Mouse (Mus musculus) limb, embryonic 13.5 days (tissue): ENCODE results near the gene Dapk1. TPM values are rescaled to one million over a fixed set of nuclear protein-coding genes. Genes with fewer than 3 reads are reported as not detected.

Source experiments
- ATAC-seq: fragments of 200-750 bp; cut with Nextera tagmentation; 2 replicates; pipeline ENCODE4 v1.8.0; 2017; ENCODE audit warnings: low read depth, moderate number of reproducible peaks, moderate TSS enrichment; ENCODE audit not compliant: low FRiP score
- H3K27ac ChIP-seq: fragments of 300-500 bp; sonication (generic); 2 replicates; pipeline ENCODE4 v1.5.1; 2015; ENCODE audit warnings: inconsistent platforms, mild to moderate bottlenecking, moderate library complexity
- H3K27me3 ChIP-seq: fragments of 300-500 bp; sonication (generic); 2 replicates; pipeline ENCODE4 v1.6.1; 2015; ENCODE audit warnings: mild to moderate bottlenecking, inconsistent platforms
- H3K36me3 ChIP-seq: fragments of 300-500 bp; sonication (generic); 2 replicates; pipeline ENCODE4 v1.6.1; 2015; ENCODE audit warnings: inconsistent platforms, mild to moderate bottlenecking, moderate library complexity
- H3K4me1 ChIP-seq: fragments of 300-500 bp; sonication (generic); 2 replicates; pipeline ENCODE4 v1.6.1; 2015; ENCODE audit warnings: inconsistent platforms
- H3K4me2 ChIP-seq: fragments of 300-500 bp; sonication (generic); replicated peaks from 2 replicates; pipeline ENCODE4 v1.6.1; 2015; ENCODE audit warnings: inconsistent platforms, mild to moderate bottlenecking, moderate library complexity
- H3K4me3 ChIP-seq: fragments of 300-500 bp; sonication (generic); 2 replicates; pipeline ENCODE4 v1.5.1; 2015; ENCODE audit warnings: moderate library complexity, mild to moderate bottlenecking, inconsistent platforms
- H3K9ac ChIP-seq: fragments of 300-500 bp; sonication (generic); 2 replicates; pipeline ENCODE4 v1.6.1; 2015; ENCODE audit warnings: mild to moderate bottlenecking, inconsistent platforms
- H3K9me3 ChIP-seq: fragments of 300-500 bp; sonication (generic); 2 replicates; pipeline ENCODE4 v1.6.1; 2016; ENCODE audit warnings: inconsistent platforms
- WGBS: fragments of 180-500 bp; shearing (Covaris S2); methylation state at CpG from one replicate; pipeline ENCODE4 v1.1.7; 2015; 5-methylcytosine and 5-hydroxymethylcytosine counted together
- polyA plus RNA-seq: library from polyadenylated mRNA; unstranded; fragments of >200 nt; fragmentation: Nextera tagmentation; extraction: Ambion mirVana; gene quantifications from 2 replicates; pipeline ENCODE4 v1.2.1, GENCODE M21; 2015

Gene Dapk1
- polyA plus RNA-seq, 1 experiment from 2014 or later, result 23.0 TPM

DNA sequence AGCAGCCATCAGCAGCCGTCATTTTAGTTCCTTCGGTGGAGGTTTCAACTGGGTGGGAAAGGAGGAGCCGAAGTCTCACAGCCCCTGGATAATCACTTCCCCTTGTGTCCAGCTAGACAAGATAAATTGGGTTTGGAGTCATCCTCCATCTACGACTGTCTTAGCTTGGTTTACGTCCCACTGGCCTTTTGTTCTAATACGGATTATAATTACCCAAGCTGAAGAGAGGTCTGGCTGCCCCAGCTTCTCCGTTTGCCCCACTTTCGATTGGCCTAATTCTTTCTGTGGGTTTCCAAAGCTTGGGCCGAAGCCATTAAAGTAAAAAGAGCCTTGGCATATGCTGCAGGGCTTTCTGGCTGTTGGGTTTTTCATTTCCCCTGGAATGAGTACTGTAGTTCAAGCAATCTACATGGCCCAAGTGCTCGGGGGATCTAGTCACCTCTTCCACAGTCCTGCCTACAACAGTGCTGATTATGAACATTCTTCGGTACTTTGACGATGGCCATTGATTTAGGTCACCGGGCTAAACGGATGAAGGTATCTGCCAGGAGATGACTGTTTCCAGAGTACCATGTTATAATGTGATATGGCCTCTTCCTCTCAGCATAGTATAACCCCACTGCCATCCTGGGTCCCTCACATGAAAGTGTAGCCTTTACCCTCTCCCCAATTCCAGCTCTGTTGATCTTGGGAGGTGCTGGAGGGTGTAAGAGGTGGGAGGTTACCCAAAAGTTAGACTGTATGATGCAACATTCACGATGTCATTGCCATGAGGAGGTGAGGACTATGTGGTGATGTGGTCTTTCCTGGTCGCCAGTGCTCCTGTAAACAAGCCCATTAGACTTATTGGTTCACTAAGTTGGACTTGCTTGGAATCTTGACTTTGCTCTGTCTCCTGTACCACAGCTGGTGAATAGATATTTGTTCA is 106.1 kb downstream of the Dapk1 start:
- H3K9ac ChIP-seq, result no peak overlapping the region
- WGBS, result 77% methylated on average over 16 of the region's 16 CpGs
- no peak for ATAC-seq

DNA sequence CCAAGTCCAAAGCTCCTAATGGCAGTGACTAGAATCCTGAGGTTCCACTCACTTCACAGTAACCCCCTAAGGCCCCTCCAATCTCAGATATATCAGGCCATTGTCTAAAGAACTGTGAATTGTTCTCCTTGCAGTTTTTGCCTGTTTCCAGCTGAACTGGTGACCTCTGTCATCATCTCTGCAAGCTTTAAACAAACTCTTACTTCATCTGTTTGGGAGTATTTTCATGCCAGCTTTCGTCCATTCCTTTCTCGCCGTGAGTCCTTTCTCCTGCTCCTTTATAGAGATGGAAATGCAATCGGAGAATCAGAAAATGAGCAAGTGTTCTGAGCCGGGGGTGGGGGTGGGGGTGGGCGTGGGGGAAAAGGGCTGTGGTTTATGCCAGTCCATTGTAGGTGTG is 107.4 kb downstream of the Dapk1 start:
- Histone ChIP-seq H3K4me1 (peaks cover 53% of the 10 kb centered on the region), H3K27ac (peak overlapping the region; percentile 33; the same call in 1 of the 2 replicates), H3K36me3 (no peaks in the 10 kb centered on the region), H3K9ac (no peak overlapping the region), H3K4me3 (no peak overlapping the region), H3K9me3 (no peaks in the 10 kb centered on the region), H3K4me2 (no peak overlapping the region), H3K27me3 (no peaks in the 10 kb centered on the region)
- no peak for ATAC-seq
- WGBS, result 86% methylated on average over 6 of the region's 6 CpGs

More for the DNA sequence above, 106.1 kb downstream of the Dapk1 start:
- H3K9me3 ChIP-seq, result no peaks in the 10 kb centered on the region
- H3K4me3 ChIP-seq, result no peak overlapping the region
- H3K27me3 ChIP-seq, result no peaks in the 10 kb centered on the region
- peaks cover 52% of the 10 kb centered on the region for H3K4me1 ChIP-seq
- no peaks in the 10 kb centered on the region for H3K36me3 ChIP-seq
- no peak overlapping the region for H3K27ac ChIP-seq
- no peak overlapping the region for H3K4me2 ChIP-seq

DNA sequence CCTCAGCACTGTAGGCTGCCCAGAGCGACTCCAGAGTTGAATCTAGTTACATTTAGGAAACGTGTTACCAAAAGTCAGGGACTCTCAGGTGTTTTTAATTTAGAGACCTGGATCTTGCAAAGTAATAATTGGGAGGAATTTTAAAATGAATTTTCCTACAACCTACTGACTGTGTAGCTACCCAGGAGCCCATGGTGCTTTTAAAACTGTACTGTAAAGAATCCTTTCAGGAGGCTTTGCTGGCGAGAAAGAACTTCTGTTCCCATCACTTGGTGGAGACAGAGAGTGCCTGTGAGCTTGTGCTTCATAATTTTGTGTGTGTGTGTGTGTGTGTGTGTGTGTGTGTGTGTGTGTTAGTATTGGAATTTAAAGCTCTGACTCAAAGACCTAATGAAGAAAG is 109.2 kb downstream of the Dapk1 start:
- no peaks in the 10 kb centered on the region for H3K27me3 ChIP-seq
- no peaks in the 10 kb centered on the region for H3K9me3 ChIP-seq
- 26% methylated on average over 3 of the region's 3 CpGs for WGBS
- no peaks in the 10 kb centered on the region for H3K36me3 ChIP-seq
- peak; percentile 79; the same call in 1 of the 2 replicates for ATAC-seq
- H3K4me2 ChIP-seq, result no peak overlapping the region
- no peak overlapping the region for H3K9ac ChIP-seq
- no peak overlapping the region for H3K4me3 ChIP-seq
- peaks cover 53% of the 10 kb centered on the region for H3K4me1 ChIP-seq
- peak overlapping the region; percentile 89 for H3K27ac ChIP-seq

DNA sequence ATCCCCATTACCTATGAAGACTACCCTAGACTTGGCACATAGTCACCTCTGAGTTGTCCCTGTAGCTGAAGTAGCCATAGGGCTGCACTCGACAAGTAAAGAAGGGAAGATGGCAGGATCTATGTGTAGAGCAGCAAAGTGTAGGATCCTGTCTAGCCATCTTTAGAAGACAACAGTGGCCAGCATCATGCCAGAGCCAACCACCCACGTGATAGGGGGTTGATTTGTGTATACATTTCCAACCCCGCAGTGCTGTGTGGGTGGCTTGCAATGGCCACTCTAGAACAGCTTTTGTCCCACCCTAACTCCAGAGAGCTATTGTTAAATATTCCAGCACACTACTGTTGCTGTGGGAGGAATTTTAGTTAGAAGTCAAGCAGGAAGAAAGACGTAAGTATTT is 111.8 kb downstream of the Dapk1 start:
- H3K36me3 ChIP-seq, result peaks cover 17% of the 10 kb centered on the region
- H3K9me3 ChIP-seq, result no peaks in the 10 kb centered on the region
- H3K4me1 ChIP-seq, result peaks cover 40% of the 10 kb centered on the region
- ATAC-seq, result no peak
- H3K4me2 ChIP-seq, result no peak overlapping the region
- no peak overlapping the region for H3K27ac ChIP-seq
- no peaks in the 10 kb centered on the region for H3K27me3 ChIP-seq
- no peak overlapping the region for H3K9ac ChIP-seq
- 86% methylated on average over 4 of the region's 4 CpGs for WGBS
- H3K4me3 ChIP-seq, result no peak overlapping the region

DNA sequence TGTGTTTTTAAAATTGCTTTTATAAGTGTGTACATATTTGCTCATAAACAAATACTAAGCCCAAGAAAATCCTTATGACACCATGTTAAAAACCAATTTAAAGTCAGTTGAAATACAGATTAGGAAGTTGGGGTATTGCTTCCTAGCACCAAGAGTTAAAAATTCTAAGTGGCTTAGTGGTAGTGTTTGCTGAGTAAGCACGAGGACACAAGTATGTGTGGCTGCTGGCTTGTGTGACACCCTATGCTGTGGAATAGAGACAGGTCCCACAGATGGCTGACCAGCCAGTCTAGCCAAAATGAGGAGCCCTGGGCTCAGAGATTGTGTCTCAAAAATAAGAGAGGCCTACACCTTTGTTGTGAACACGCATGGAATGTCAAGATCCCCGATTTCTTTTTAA is 114.4 kb downstream of the Dapk1 start:
- Histone ChIP-seq H3K36me3 (peaks cover 36% of the 10 kb centered on the region), H3K9ac (no peak overlapping the region), H3K27me3 (no peaks in the 10 kb centered on the region), H3K4me2 (no peak overlapping the region), H3K9me3 (no peaks in the 10 kb centered on the region), H3K4me3 (no peak overlapping the region), H3K4me1 (peaks cover 18% of the 10 kb centered on the region), H3K27ac (no peak overlapping the region)
- ATAC-seq, result no peak
- 78% methylated on average over 3 of the region's 3 CpGs for WGBS

DNA sequence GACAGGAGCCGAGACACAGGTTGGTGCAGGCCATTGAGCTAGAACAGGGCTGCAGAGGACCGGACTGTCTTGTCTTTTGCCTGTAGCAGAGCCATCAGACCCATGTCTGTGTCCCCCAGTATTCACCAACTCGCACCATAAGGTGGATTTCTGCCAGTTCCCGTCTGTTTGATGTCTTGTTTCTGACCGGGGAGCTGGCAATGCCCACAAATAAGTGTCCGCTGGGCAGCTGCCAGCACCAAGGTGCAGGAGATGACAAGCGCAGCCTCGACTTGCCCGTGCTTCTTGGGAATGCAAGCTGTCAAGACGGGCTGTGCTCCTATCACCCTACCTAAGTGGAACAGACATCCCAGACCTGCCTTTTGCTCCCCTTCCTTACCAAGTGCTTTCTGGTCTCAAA is 115.7 kb downstream of the Dapk1 start:
- no peaks in the 10 kb centered on the region for H3K9me3 ChIP-seq
- WGBS, result 86% methylated on average over 10 of the region's 10 CpGs

DNA sequence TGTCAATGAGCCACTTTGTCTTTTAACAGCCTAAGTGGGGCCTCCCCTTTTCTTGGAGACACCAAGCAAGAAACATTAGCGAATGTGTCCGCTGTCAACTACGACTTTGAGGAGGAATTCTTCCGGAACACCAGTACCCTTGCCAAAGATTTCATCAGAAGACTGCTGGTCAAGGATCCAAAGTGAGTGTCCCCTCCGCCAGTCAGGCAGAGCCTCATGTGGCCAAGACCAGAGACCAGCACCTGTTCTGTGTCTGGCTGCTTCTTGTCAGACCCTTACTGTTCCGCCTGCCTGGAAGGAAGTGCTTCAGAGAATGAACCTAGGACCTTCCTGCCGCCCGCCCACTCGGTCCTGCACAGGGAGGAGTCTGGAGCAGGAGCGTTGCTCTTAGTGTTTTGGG is 117.8 kb downstream of the Dapk1 start:
- no peaks in the 10 kb centered on the region for H3K27me3 ChIP-seq
- no peak overlapping the region for H3K9ac ChIP-seq
- no peak for ATAC-seq
- peaks cover 59% of the 10 kb centered on the region for H3K36me3 ChIP-seq
- H3K9me3 ChIP-seq, result no peaks in the 10 kb centered on the region
- 87% methylated on average over 10 of the region's 10 CpGs for WGBS
- H3K4me1 ChIP-seq, result no peaks in the 10 kb centered on the region
- H3K4me3 ChIP-seq, result no peak overlapping the region
- no peak overlapping the region for H3K4me2 ChIP-seq
- H3K27ac ChIP-seq, result no peak overlapping the region

More for the DNA sequence above, 115.7 kb downstream of the Dapk1 start:
- Histone ChIP-seq H3K36me3 (peaks cover 45% of the 10 kb centered on the region), H3K27ac (no peak overlapping the region), H3K4me3 (no peak overlapping the region), H3K4me2 (no peak overlapping the region), H3K27me3 (no peaks in the 10 kb centered on the region), H3K4me1 (peaks cover 4% of the 10 kb centered on the region), H3K9ac (no peak overlapping the region)
- ATAC-seq, result no peak

DNA sequence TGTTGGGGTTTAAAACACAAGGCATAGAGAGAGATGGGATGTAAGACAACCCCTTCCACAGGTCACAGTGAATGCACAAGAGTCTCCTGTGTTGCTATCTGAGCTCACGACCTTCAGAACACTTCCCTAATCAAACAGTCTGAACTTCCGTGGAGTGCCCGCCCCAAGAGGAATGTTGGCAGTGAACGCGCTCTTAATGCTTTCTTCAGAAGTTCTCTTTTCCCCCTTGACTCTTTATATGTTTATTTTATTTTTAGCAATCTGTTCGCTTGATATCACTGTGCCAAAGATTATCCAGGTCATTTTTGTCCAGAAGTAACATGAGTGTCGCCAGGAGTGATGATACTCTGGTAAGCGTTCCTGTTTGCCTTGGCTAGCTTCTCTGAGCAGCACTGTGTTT is 121.0 kb downstream of the Dapk1 start:
- Histone ChIP-seq H3K9me3 (no peaks in the 10 kb centered on the region), H3K27ac (no peak overlapping the region), H3K4me2 (no peak overlapping the region), H3K27me3 (no peaks in the 10 kb centered on the region), H3K36me3 (peaks cover 73% of the 10 kb centered on the region), H3K4me1 (no peaks in the 10 kb centered on the region), H3K9ac (no peak overlapping the region), H3K4me3 (no peak overlapping the region)
- ATAC-seq, result no peak
- 88% methylated on average over 8 of the region's 8 CpGs for WGBS

DNA sequence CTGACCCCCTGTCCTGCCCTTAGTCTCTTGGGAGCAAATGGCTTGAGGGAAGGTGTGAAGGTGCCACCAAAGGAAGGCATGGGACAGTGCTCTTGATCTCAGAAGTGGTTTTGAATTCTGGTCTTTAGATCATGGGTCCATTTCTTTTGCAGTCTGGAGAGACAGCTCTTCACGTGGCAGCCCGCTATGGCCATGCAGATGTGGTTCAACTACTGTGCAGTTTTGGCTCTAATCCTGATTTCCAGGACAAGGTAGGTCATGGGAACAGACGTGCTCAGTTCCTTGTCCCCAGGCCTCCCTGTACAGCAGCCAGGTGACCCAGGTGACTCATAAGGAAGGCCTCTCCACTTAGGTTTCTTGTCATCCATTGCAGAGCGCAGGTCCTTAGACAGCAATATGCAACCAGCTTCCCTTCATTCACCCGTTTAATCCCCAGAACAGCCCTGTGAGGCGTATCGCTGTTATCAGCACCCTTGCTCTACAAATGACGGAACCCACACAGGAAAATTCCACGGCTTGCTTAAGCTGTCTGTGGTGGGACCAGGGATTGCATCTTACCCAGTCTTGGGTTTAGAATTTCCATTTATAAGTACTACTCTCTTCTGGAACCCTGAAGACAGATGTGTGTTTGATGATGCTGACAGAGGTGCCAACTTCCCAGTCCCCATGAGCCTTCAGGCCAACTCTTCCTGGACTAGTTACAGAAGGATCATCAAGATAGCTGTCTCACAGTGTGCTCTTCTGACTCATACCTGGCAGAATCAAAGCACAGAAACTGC is 126.7 kb downstream of the Dapk1 start:
- ATAC-seq, result no peak
- 89% methylated on average over 9 of the region's 9 CpGs for WGBS
- Histone ChIP-seq H3K27me3 (no peaks in the 10 kb centered on the region), H3K27ac (no peak overlapping the region), H3K9me3 (no peaks in the 10 kb centered on the region), H3K4me2 (no peak overlapping the region), H3K4me3 (no peak overlapping the region), H3K9ac (no peak overlapping the region), H3K4me1 (no peaks in the 10 kb centered on the region), H3K36me3 (peaks cover 80% of the 10 kb centered on the region)

DNA sequence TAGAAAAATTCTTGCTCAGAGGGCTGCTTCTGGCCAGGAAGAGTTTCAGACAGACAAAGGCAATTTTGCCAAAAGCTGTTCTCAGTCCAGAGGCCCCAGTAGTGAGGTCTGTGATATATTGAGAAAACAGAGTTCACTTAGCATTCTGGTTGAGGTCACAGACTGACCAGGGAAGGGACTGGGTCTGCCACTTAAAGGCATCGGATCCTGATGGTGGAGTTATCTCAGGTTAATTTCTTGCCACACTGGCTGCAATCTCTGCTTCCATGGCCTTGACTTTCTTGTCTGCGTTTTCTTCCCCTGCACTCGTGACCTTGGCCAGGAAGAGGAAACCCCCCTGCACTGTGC is 127.3 kb downstream of the Dapk1 start:
- no peak overlapping the region for H3K4me3 ChIP-seq
- H3K27me3 ChIP-seq, result no peaks in the 10 kb centered on the region
- 87% methylated on average over 3 of the region's 3 CpGs for WGBS
- no peak for ATAC-seq
- H3K9ac ChIP-seq, result no peak overlapping the region
- H3K4me1 ChIP-seq, result no peaks in the 10 kb centered on the region
- no peak overlapping the region for H3K4me2 ChIP-seq
- peaks cover 77% of the 10 kb centered on the region for H3K36me3 ChIP-seq
- H3K27ac ChIP-seq, result no peak overlapping the region
- no peaks in the 10 kb centered on the region for H3K9me3 ChIP-seq

DNA sequence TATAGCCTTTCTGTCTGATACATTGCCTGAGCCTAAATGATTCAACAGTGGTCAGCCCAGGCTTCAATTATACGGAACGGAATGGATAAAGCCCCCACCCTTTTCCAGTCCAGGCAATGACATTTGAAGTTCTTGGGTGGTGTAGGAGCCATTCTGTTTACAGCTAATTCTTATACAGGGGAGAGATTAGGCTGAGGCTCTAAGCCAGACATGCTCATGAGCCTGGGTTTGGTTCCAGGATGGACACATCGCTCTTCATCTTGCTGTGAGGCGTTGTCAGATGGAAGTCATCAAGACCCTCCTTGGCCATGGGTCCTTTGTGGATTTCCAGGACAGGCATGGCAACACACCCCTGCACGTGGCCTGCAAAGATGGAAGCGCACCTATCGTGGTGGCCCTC is 128.8 kb downstream of the Dapk1 start:
- Histone ChIP-seq H3K4me3 (no peak overlapping the region), H3K27ac (no peak overlapping the region), H3K4me2 (no peak overlapping the region), H3K4me1 (no peaks in the 10 kb centered on the region), H3K27me3 (no peaks in the 10 kb centered on the region), H3K36me3 (peaks cover 74% of the 10 kb centered on the region), H3K9ac (no peak overlapping the region), H3K9me3 (no peaks in the 10 kb centered on the region)
- no peak for ATAC-seq
- 96% methylated on average over 7 of the region's 7 CpGs for WGBS

DNA sequence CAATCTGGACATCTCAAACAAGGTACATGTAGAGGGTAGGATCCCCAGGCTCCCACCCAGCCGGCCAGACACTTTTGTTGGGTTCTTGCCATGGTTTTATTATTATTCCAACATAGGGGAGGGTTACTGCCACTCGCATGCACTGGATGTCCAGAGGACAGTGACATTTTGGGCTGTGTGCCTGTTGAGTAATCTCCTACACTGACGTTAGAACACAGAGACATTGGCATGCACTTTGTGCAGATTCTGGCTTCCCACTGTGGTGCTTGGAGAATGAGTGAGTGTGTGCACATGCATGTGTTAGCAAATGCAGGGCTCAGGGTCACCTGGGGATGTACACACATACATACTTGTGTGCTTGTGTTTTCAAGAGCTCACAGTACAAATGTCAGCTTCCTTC is 129.3 kb downstream of the Dapk1 start:
- H3K27ac ChIP-seq, result no peak overlapping the region
- no peak overlapping the region for H3K9ac ChIP-seq
- 81% methylated on average over 3 of the region's 3 CpGs for WGBS
- no peaks in the 10 kb centered on the region for H3K9me3 ChIP-seq
- no peaks in the 10 kb centered on the region for H3K4me1 ChIP-seq
- no peak for ATAC-seq
- H3K27me3 ChIP-seq, result no peaks in the 10 kb centered on the region
- H3K36me3 ChIP-seq, result peaks cover 72% of the 10 kb centered on the region
- no peak overlapping the region for H3K4me2 ChIP-seq
- no peak overlapping the region for H3K4me3 ChIP-seq
